ENCODE assay signal across 12 mouse cellular contexts in genomic region chr13:9847515-9847914, GRCm38 (mm10).
DNase-seq lines count a peak whose midpoint lies in the region; ATAC-seq lines count a peak whose summit lies in the region.
"Had no signal": no experiment of that assay in that cellular context is flagged by ENCODE, and none has a peak within 500 bp of the region (broad histone marks: within the 10 kb centered on the region; RNA-seq: fewer than 3 reads in every experiment).

No protein-coding gene starts in this region.

- no peak overlapping the region for H3K4me3 ChIP-seq in forebrain, embryonic 13.5 days
- H3K4me3 ChIP-seq in forebrain, embryonic 11.5 days (ENCODE audit: low read depth, low read length), result no peak overlapping the region
- H3K4me3 ChIP-seq in midbrain, embryonic 11.5 days (ENCODE audit: low read depth, low read length), result no peak overlapping the region
- H3K4me3 ChIP-seq in midbrain, embryonic 16.5 days (ENCODE audit: low read depth, low read length), result no peak overlapping the region
- no peak overlapping the region for H3K4me3 ChIP-seq in neural tube, embryonic 14.5 days (ENCODE audit: low read depth, low read length)
- H3K4me3 ChIP-seq: embryonic facial prominence, embryonic 13.5 days; hindbrain, embryonic 15.5 days had no signal

- peak; percentile 14; the same call in 1 of the 2 replicates for ATAC-seq in forebrain, embryonic 13.5 days
- ATAC-seq in forebrain, embryonic 11.5 days (replicated peaks; ENCODE audit: low FRiP score), result no peak
- ATAC-seq in midbrain, embryonic 11.5 days (ENCODE audit: low FRiP score), result peak; percentile 40; the same call in 1 of the 2 replicates
- no peak for ATAC-seq in midbrain, embryonic 16.5 days
- ATAC-seq in neural tube, embryonic 14.5 days (ENCODE audit: low read depth), result peak; percentile 60

- H3K9me3 ChIP-seq in forebrain, embryonic 13.5 days (replicated peaks), result no peaks in the 10 kb centered on the region
- no peaks in the 10 kb centered on the region for H3K9me3 ChIP-seq in forebrain, embryonic 11.5 days (ENCODE audit: control insufficient read depth, low read length)
- no peaks in the 10 kb centered on the region for H3K9me3 ChIP-seq in midbrain, embryonic 11.5 days (ENCODE audit: control insufficient read depth, low read length)
- H3K9me3 ChIP-seq in midbrain, embryonic 16.5 days (replicated peaks; ENCODE audit: control insufficient read depth, low read length, poor library complexity, severe bottlenecking), result no peaks in the 10 kb centered on the region
- no peaks in the 10 kb centered on the region for H3K9me3 ChIP-seq in neural tube, embryonic 14.5 days (ENCODE audit: control insufficient read depth, low read length)
- H3K9me3 ChIP-seq: embryonic facial prominence, embryonic 13.5 days; heart, embryonic 10.5 days; hindbrain, embryonic 15.5 days had no signal

- H3K27ac ChIP-seq in forebrain, embryonic 13.5 days, result no peak overlapping the region
- no peak overlapping the region for H3K27ac ChIP-seq in forebrain, embryonic 11.5 days (ENCODE audit: low read depth, low read length)
- H3K27ac ChIP-seq in midbrain, embryonic 11.5 days (ENCODE audit: low read depth, low read length), result no peak overlapping the region
- H3K27ac ChIP-seq in midbrain, embryonic 16.5 days (ENCODE audit: low read length), result no peak overlapping the region
- no peak overlapping the region for H3K27ac ChIP-seq in neural tube, embryonic 14.5 days (ENCODE audit: low read depth, low read length)
- H3K27ac ChIP-seq: embryonic facial prominence, embryonic 13.5 days; heart, embryonic 10.5 days; hindbrain, embryonic 15.5 days had no signal

- no peak overlapping the region for H3K9ac ChIP-seq in forebrain, embryonic 13.5 days
- H3K9ac ChIP-seq in forebrain, embryonic 11.5 days (ENCODE audit: low read length), result no peak overlapping the region
- no peak overlapping the region for H3K9ac ChIP-seq in midbrain, embryonic 11.5 days (ENCODE audit: low read length)
- H3K9ac ChIP-seq in midbrain, embryonic 16.5 days (ENCODE audit: low read depth, low read length), result no peak overlapping the region
- no peak overlapping the region for H3K9ac ChIP-seq in neural tube, embryonic 14.5 days (replicated peaks; ENCODE audit: low read depth, low read length)
- H3K9ac ChIP-seq: embryonic facial prominence, embryonic 13.5 days; hindbrain, embryonic 15.5 days had no signal

- no peak overlapping the region for H3K4me2 ChIP-seq in forebrain, embryonic 13.5 days
- H3K4me2 ChIP-seq in forebrain, embryonic 11.5 days (ENCODE audit: low read depth, low read length, severe bottlenecking), result no peak overlapping the region
- H3K4me2 ChIP-seq in midbrain, embryonic 11.5 days, result no peak overlapping the region
- no peak overlapping the region for H3K4me2 ChIP-seq in midbrain, embryonic 16.5 days (ENCODE audit: low read length)
- H3K4me2 ChIP-seq in neural tube, embryonic 14.5 days (ENCODE audit: low read depth, low read length), result no peak overlapping the region
- H3K4me2 ChIP-seq: embryonic facial prominence, embryonic 13.5 days had no signal

- WGBS in forebrain, embryonic 13.5 days, result 73% methylated on average over 3 of the region's 3 CpGs
- WGBS in forebrain, embryonic 11.5 days, result 82% methylated on average over 3 of the region's 3 CpGs
- 83% methylated on average over 3 of the region's 3 CpGs for WGBS in midbrain, embryonic 11.5 days
- WGBS in midbrain, embryonic 16.5 days, result 73% methylated on average over 3 of the region's 3 CpGs
- WGBS in neural tube, embryonic 14.5 days, result 79% methylated on average over 3 of the region's 3 CpGs

- no peaks in the 10 kb centered on the region for H3K4me1 ChIP-seq in forebrain, embryonic 13.5 days
- H3K4me1 ChIP-seq in forebrain, embryonic 11.5 days (replicated peaks; ENCODE audit: control insufficient read depth, insufficient read depth, low read length), result no peaks in the 10 kb centered on the region
- no peaks in the 10 kb centered on the region for H3K4me1 ChIP-seq in midbrain, embryonic 11.5 days (ENCODE audit: control insufficient read depth, insufficient read depth, low read length)
- H3K4me1 ChIP-seq in midbrain, embryonic 16.5 days (ENCODE audit: control insufficient read depth, insufficient read depth, low read length), result no peaks in the 10 kb centered on the region
- H3K4me1 ChIP-seq in neural tube, embryonic 14.5 days (ENCODE audit: control insufficient read depth, insufficient read depth, low read length), result no peaks in the 10 kb centered on the region
- H3K4me1 ChIP-seq: embryonic facial prominence, embryonic 13.5 days; heart, embryonic 10.5 days; hindbrain, embryonic 15.5 days had no signal

- no peaks in the 10 kb centered on the region for H3K27me3 ChIP-seq in forebrain, embryonic 13.5 days
- no peaks in the 10 kb centered on the region for H3K27me3 ChIP-seq in forebrain, embryonic 11.5 days (ENCODE audit: control insufficient read depth, insufficient read depth, low read length)
- H3K27me3 ChIP-seq in midbrain, embryonic 11.5 days (ENCODE audit: control insufficient read depth, insufficient read depth, low read length), result no peaks in the 10 kb centered on the region
- no peaks in the 10 kb centered on the region for H3K27me3 ChIP-seq in midbrain, embryonic 16.5 days (ENCODE audit: control insufficient read depth, insufficient read depth, low read depth, low read length)
- H3K27me3 ChIP-seq in neural tube, embryonic 14.5 days (ENCODE audit: control insufficient read depth, insufficient read depth, low read length), result no peaks in the 10 kb centered on the region
- H3K27me3 ChIP-seq: CH12.LX; embryonic facial prominence, embryonic 13.5 days; hindbrain, embryonic 15.5 days; Patski had no signal

- no peak for DNase-seq in forebrain, embryonic 11.5 days (ENCODE audit: low spot score)
- no peak for DNase-seq in midbrain, embryonic 11.5 days (ENCODE audit: low spot score, missing footprints)
- no peak for DNase-seq in neural tube, embryonic 10.5 days (ENCODE audit: extremely low spot score, low spot score)
- no peak for DNase-seq in urinary bladder, adult 2 months (ENCODE audit: low spot score)

- no peaks in the 10 kb centered on the region for H3K36me3 ChIP-seq in forebrain, embryonic 13.5 days (ENCODE audit: poor library complexity, severe bottlenecking)
- no peaks in the 10 kb centered on the region for H3K36me3 ChIP-seq in forebrain, embryonic 11.5 days (ENCODE audit: control insufficient read depth, insufficient read depth, low read length)
- H3K36me3 ChIP-seq in midbrain, embryonic 11.5 days (ENCODE audit: control insufficient read depth, insufficient read depth, low read length), result no peaks in the 10 kb centered on the region
- no peaks in the 10 kb centered on the region for H3K36me3 ChIP-seq in midbrain, embryonic 16.5 days (ENCODE audit: control insufficient read depth, insufficient read depth, low read length)
- no peaks in the 10 kb centered on the region for H3K36me3 ChIP-seq in neural tube, embryonic 14.5 days (ENCODE audit: control insufficient read depth, insufficient read depth, low read length)
- H3K36me3 ChIP-seq: embryonic facial prominence, embryonic 13.5 days; heart, embryonic 10.5 days; hindbrain, embryonic 15.5 days had no signal

Comparison
In these comparisons a context has a peak if more than half of its experiments do, and no peak if none do; other contexts are left out.
1. ATAC-seq: peak in forebrain, embryonic 13.5 days (single experiment), midbrain, embryonic 11.5 days (single experiment) and neural tube, embryonic 14.5 days (single experiment); none in forebrain, embryonic 11.5 days (single experiment) and midbrain, embryonic 16.5 days (single experiment).